Mouse (Mus musculus) liver, adult (tissue): Measurements from ENCODE around the gene Pde10a.

Source experiments
- GATA4 ChIP-seq: IDR thresholded peaks from 2 replicates; pipeline ENCODE4 v1.6.1; 2014; ENCODE audit warnings: mild to moderate bottlenecking, low read length; ENCODE audit not compliant: insufficient replicate concordance

Pde10a gene

GRCm38 (mm10) chr17:8525225-8525721, at the start of gene Pde10a:
Gene Pde10a, plus strand, starts transcription at chr17:8525372.
- TF ChIP-seq GATA4 = no peak

GRCm38 (mm10) chr17:8478554-8478953, 46.6 kb upstream of the Pde10a start:
- no peak for TF ChIP-seq GATA4

GRCm38 (mm10) chr17:8479493-8480128, 45.6 kb upstream of the Pde10a start:
- TF ChIP-seq GATA4 = no peak

GRCm38 (mm10) chr17:8481797-8482196, 43.4 kb upstream of the Pde10a start:
- TF ChIP-seq GATA4 = no peak

GRCm38 (mm10) chr17:8482876-8483275, 42.3 kb upstream of the Pde10a start:
- no peak for TF ChIP-seq GATA4

GRCm38 (mm10) chr17:8484246-8484645, 40.9 kb upstream of the Pde10a start:
- no peak for TF ChIP-seq GATA4

GRCm38 (mm10) chr17:8485146-8485545, 40.0 kb upstream of the Pde10a start:
- TF ChIP-seq GATA4 = no peak

- TF ChIP-seq GATA4 = no peak
Observed at GRCm38 (mm10) chr17:8487824-8488223, 37.3 kb upstream of the Pde10a start.

GRCm38 (mm10) chr17:8490971-8491370, 34.2 kb upstream of the Pde10a start:
- no peak for TF ChIP-seq GATA4

- no peak for TF ChIP-seq GATA4
Observed at GRCm38 (mm10) chr17:8493461-8493860, 31.7 kb upstream of the Pde10a start.

- TF ChIP-seq GATA4 = no peak
Observed at GRCm38 (mm10) chr17:8498151-8498550, 27.0 kb upstream of the Pde10a start.

- TF ChIP-seq GATA4 = no peak
Observed at GRCm38 (mm10) chr17:8498655-8499054, 26.5 kb upstream of the Pde10a start.

GRCm38 (mm10) chr17:8499564-8500117, 25.5 kb upstream of the Pde10a start:
- no peak for TF ChIP-seq GATA4

- no peak for TF ChIP-seq GATA4
Observed at GRCm38 (mm10) chr17:8504381-8504780, 20.8 kb upstream of the Pde10a start.

GRCm38 (mm10) chr17:8505669-8506426, 19.3 kb upstream of the Pde10a start:
- TF ChIP-seq GATA4 = no peak

- no peak for TF ChIP-seq GATA4
Observed at GRCm38 (mm10) chr17:8506726-8507125, 18.4 kb upstream of the Pde10a start.
